Mouse (Mus musculus) right cerebral cortex, postnatal 25 days (tissue): ENCODE measurements at regions not wholly inside any gene's neighbourhood (a gene's known extent, or its start where the extent isn't known, plus 50 kb on each side); places are given as distances from the start of the nearest gene placed in this dataset.

Source experiments
- DNase-seq: peaks from one replicate; pipeline ENCODE4 v3.0.0; 2022

DNA sequence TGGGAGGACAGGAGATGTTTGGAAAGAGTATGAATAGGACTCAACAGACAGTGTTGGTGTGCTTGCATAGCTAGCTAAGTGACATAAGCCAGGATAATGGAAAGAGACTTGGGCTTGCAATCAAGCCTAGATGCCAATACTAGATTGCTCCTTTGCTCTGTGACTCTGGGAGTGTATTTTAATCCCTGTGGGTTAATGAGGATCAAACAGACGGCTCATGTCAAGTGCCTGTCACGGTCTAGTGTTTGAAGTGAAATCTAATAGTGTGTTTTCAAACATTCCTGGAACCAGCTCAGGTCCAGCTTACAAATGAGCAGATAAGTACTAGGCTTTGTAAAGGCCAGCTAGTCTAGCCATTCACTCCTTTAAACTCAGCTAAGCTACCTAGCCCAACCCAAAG lies 64.1 kb upstream of the Ranbp3l start:
- DNase-seq, result no peak

DNA sequence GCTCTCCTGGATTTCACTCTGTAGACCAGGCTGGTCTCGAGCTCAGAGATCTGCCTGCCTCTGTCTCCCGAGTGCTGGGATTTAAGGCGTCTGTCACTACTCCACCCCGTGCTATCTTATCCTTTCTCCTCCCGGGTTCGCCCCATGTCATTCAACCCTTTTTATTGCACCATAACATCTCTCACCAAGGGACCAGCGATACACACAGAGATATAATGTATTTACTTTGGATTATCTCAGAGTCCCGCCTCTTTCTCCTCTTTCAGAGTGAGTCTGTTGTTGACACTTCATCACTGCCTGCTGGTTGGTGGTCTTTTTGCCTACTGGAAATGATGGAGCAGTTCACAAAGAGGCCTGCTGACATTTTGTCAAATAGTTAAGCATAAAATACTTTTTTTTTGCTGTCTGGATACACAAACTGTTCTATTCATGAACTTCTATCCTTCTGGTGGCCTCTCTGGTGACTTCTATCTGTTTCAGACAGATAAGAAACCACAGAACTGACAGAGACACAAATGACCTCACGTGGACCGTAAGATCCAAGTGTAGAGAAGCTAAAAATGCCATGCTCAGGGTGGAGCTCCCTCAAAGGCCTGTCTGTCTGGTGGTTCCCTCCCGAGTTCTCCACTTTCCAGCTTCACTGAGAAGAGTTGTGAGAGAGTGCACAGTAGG lies 70.1 kb upstream of the Ranbp3l start:
- DNase-seq, result no peak

DNA sequence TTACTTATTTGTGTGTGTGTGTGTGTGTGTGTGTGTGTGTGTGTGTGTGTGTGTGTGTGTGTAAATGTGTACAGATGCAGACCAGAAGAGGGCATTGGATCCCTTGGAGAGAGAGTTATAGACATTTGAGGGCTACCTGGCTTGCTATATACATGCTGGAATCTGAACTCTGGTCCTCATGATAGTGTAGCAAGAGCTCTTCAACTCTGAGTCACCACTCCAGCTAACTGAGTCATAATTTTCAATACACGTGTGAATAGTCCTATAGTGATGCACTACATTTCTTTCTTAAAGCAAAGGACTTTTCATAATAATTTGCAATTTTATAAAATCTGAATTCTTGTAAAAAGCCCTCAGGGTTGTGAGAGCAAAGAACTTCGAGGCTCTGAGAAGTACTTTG lies 70.9 kb upstream of the Ranbp3l start:
- no peak for DNase-seq

DNA sequence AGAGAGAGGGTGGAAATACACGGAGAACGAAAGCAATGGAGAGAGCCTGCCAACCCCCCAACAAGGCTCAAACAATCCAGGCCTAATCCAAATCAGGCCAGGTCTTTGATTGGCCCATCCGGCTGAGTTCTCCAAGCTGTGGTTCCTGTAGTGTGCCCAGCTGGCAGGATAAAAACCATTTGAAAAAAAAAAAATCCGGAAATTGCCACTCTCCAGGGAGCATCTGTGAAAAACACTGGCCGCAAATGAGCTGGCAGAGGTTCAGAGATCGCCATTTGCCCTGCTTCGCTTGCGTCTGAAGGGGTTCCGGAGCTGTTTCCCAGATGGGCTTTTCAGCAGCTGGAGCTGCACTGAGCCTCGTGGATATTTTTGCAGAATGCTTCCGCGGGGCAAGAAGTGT lies 71.4 kb upstream of the Ranbp3l start:
- peak; percentile 40 for DNase-seq

DNA sequence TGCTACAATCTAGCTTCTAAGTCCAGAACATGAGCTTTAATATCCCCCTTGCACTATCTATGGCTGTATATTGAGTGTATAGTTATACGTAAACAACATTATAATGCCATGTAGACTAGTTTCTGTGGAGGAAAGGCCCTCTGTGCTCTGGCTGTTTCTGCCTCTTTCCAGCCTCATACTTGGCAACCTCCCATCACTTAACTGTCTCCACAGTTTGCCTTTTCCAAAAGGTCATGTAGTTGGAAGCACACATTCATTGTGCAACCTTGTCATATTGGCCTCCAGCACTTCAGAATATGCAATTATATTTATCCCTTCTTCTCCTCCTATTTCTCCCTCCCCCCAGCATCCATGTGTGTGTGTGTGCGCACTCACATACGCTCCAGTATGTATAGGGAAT lies 82.2 kb upstream of the Ranbp3l start:
- no peak for DNase-seq

DNA sequence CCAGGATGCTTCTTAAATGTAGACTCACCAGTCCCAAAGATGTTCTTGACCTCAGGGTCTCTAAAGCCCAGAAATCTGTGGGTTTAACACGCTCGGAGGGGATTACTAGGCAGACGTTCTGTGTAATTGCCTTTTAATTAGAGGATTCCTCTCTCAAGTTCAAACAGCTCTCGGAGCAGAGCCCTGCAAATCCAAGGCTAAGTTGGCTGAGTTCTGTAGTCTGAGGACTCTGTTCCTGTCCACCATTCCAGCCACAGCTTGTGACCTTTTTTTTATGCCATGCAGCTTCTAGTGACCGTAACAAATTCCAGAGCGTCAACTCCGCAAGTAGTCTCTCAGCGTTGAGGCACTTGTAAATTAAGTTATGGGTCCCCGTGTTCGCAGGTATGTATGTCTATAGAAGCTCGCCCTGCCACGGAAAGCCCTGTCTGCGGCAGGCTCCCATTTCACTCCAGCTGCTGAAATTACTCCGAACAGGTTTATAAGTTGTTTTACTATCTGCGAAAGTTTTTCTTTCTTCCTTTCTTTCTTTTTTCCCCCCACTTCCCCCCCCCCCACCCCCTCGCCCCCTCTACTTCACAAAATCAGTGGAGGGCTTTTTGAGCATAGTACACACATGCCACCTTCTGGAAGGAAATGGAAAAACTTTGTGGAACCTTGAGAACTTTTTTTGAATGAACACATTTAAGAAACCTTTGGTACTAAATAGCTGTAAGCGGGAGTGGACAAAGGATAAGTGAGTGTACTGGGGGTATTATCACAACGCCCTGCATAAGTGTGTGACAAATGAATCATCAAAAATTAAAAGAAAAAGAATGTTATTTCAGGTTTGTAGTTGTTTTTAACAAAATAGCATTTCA lies 82.9 kb upstream of the Ranbp3l start:
- DNase-seq, result no peak

DNA sequence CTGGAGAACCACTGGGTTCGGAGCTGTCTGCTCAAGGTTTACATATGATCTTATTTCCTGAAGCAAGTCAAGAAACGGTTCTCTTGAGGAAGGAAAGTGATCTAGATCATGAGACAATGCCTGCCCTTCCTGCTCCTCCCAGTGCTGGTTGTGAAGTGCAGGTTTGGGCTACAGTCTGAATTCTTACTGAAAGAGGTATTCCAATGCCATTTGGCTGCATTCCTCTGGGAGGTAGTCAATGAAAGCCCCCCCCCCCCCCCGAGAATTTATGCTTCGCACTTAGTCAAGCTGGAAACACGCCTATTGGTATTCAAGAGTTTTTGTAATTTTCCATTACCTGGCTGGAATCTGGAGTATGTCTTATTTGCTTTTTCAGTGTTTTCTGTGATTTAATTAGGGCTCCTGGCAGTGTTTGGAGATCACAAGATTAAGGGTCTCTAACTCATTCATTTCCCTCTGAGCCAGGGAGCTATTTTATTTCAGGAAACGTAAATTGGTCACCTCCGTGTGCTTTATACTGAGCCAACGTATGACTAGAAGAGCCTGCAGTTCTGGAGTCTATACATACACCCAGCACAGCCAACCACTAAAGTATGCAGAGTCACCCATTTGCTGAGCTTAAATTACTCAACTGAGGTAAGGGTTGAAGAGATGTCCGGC lies 84.7 kb upstream of the Ranbp3l start:
- DNase-seq, result no peak

DNA sequence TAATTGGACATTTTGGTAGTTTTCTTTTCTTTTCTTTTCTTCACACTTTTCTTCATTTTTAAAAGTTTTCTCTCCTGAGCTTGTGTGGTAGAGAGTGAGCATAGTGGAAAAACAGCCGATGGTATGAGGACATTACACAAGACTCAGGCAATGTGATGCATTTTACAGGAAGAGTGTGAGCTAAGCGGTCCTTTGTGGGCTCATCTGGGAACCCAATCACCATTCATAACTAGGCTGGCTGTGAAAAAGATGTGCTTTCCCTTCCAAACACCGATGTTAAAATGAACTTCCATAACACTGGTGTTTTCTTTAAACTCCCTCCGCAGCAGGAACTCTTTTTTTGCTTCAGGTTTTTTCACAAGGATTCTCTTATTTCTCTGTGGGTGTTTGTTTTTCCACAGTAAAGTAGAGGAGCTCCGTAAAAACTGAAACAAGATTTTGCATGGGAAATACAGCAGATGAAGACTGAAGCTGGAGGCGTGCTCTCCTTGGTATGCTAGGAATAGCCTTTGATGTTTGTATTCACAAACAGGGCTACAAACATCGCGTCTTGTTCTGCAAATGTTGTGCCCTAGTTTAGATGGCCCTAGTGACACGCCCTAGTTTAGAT lies 92.8 kb upstream of the Ranbp3l start:
- DNase-seq, result no peak

DNA sequence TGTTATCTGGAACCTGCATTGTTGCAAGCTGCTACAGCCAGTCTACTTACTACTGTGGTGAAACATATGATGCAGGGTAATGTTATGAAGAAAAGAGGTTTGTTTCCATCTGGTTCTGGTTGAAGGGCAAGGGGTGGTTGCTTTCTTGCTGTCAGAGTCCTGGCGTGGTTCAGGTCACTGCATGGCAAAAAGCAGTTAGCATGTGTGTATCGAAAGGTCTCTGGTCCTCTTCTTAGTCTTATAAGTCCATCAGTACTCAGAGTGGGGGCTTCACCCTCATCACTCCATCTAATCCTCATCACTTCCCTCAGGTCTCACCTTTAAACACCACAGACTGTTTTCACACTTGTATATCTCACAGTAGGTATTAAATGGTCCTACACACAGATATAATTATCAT lies 99.7 kb upstream of the Ranbp3l start:
- no peak for DNase-seq

DNA sequence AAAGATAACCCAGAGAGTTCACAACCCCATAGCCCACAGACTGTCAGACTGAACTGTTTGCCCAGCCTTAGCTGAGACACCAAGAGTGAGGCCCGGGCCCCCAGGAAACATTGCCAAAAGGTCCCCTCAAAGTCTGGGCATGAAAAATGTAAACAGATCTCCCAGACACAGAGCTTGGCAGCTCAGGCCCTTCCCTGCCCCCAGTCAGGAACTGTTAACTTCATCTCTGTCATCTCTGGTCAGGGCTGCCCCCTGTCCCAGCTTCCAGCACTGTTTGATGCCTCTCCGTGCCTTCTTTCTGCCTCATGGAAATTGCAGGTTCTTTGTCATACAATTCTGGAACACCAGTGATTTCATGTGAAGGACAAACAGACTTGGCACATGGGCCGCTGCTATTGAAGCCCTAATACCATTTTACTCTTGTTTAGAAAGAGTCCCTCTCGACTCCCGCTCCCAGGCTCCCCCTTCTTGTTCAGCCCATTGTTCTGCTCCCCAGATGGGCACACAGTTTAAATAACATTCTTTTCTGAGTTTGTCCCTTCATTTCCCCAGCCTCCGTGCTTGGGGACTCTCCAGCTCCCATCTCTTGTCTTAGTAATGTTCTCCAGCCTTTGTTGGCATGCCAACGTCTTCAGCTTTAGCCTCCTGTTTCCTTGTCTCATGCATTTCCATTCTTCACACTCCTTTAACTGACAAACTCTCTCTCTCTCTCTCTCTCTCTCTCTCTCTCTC lies 100.4 kb upstream of the Ranbp3l start:
- no peak for DNase-seq

DNA sequence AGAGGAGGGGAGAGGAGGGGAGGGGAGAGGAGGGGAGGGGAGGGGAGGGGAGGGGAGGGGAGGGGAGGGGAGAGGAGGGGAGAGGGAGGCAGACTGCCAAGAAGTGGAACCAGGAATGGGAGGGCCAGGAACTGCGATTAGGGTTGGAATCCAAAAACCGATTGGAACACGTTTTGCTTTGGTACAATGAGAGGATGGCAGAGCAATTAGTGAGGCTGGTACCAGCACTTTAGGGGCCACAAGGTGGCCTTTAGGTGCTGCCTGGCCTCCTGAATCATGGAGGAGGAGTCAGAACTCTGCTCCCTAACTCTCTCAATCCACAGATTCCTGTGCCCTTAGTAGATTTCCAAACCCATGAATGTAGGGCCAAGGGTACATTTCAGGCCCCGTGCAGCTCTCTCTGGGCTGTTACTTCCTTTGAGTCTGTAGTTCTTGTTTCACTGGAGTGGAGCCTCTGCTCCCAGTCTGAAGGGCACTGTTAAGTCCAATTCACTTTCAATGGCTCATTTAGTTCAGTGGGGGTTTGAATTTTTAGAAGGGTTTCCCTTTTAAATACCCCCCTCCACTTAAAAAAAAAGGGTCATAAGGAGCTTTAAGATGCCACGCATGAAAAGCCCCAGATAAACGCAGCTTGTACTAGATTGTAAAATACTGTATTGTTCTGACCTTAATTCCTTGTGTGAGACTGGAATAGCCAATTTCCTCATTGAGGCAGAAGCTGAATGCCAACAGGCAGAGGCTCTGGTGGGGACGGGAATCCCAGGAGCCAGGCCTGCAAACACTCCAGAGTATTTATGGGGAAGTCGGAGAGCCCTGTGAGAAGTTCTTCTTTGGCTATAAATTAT lies 102.4 kb upstream of the Ranbp3l start:
- DNase-seq, result no peak

DNA sequence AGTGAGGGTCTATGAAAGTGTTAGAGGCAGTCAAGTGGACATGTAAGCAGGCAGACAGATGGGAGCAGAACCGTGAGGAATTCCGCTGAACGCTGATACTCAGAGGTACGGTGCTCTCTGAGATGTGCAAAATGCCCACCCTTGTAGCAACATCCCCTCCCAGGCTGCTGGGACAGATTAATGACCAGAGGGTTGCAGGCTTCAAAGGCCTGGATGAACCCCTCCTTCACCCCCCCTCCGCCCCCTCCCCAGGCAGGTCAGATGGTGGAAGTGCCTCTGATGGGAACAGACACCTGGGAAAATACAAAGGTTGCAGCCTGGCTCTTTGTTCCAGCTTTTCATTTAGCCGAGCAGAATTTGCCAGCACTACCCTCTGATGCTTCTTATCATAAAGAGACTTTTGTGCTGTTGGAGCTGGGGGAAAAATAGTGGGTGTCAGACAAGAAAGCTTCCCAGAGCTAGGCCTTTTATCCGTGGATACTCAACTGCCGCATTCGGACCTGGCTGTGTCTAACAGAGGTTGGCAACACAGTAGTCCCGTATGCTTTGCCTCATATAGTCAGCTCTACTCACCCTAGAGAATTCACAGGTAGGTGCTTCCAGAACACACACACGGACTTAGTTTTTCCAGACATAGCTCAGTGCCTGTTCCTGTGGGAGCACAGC lies 111.2 kb upstream of the Ranbp3l start:
- no peak for DNase-seq

DNA sequence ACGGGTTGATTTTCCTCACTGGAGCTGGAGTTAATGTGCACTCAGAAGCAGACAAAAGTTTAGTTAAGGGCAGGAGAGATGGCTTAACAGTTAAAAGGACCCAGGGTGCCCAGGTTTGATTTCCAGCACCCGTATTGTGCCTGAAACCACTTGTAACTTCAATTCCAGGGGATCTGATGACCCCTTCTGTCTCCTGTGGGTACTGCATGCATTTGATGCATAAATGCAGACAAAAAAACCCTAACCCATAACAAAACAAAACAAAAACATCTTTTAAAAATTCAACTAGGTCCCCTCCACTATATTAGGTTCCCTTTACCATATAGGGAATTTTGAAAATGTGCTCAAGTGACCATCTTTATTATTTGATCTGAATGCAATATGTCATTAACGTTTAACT lies 112.2 kb upstream of the Ranbp3l start:
- no peak for DNase-seq

DNA sequence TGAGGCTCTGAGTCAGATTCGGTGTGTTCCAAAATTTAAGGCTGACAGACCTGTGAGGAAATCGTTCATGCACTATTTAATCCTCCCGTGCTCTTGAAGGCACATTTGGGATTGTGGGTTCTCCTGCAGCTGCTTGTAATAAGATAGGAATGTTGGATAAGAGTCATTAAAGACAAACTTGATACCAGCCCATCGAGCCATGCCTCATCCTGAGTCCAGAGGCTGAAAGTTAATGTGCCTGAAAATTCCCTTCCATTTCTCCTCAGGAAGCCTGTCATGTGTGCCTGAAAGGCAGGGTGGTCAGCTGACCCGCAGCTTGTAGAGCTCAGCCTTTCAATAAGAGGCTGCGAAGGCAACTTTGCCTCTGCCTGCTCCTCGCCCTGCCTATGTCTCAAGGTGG lies 113.4 kb upstream of the Ranbp3l start:
- no peak for DNase-seq

DNA sequence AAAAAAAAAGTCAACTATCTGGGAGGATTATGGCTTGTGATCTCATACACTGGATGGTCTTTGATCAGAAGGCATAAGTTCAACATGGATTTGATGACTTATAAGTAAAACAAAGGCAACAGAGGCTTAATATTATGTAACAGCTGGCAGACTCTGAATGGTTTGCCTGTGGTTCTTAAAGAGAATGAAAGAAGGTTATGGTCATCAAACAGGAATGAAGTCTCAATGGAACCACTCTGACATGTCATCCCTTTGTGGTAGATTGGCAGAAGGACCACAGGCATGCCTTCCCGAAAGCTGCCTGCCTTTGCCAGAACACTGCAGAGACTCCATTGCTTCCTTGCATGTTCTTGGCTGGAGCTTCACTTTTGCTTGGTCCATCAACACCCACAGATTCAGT lies 116.8 kb upstream of the Ranbp3l start:
- no peak for DNase-seq

DNA sequence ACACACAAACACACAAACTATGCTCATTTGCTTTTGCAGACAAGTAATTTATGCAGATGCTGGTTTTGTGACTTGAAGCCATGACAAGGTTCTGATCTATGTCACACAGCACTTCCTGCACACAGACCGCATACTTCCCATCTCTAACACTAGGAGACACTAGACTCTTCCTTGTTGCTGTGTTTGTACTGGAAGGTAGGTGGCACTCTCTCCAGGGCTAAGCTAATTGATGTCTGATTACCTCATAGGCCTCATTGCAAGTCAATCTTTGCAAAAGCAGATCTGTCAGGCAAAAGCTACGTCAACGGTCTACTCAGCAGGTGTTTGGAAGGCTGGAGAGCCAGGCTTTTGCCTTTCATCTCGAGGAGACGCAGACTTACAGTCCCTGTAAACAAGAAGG lies 118.3 kb upstream of the Ranbp3l start:
- DNase-seq, result no peak

DNA sequence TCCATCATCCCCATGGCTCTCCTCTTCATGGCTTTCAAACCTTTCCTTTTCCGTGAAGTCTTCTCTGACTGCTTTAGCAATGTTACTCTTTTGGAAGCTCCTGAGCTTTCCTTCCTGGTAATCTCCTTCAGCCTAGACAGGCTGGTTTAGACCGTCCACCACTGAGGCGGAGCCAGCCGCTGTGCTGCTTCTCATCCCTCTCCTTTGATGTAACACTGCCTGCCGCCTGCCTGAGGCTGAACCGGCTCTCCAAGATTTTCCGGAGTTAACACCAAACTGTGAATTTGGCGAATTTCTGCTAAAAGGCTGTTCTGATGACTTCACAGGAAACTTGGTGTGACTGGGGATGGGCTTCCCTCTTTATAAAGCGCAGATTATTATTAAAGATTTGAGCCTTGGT lies 125.6 kb upstream of the Ranbp3l start:
- no peak for DNase-seq

DNA sequence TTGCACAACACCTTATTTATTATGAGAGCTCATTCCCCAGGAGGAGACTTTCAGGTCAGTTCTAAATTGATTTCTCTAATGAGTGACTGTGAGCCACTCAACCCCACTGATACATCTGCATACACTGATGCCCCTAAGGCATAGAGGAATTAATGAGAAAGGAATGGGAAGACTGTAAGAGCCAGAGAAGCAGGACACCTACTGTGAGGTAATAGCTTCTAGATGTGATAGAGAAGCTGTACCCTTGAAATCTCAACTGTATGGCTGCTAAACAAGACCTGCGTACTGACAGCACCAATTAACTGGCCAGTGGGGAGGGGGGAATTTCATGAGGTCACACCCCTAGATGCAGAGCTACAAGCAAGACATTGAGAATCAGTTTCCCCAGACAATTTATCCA lies 128.3 kb upstream of the Ranbp3l start:
- DNase-seq, result no peak

DNA sequence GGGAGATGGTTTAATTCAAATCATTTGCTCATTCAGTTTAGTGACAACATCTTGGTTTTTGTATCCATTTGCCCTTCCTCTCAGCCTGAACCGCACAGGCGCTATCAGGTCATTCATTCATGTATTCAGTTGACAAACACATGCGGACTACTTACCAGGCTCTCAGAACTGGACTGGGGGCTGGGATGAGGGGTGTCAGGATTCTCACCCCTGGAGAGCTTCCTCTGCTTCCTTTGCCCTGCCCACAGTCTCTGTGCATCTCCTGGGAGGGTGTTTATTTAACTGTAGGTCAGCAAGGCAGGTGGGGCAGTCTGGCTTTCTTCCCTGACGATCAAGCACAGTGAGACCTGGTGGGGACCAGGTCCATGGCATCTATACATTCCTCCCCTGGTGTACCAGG lies 123.6 kb upstream of the Slc1a3 start:
- no peak for DNase-seq

DNA sequence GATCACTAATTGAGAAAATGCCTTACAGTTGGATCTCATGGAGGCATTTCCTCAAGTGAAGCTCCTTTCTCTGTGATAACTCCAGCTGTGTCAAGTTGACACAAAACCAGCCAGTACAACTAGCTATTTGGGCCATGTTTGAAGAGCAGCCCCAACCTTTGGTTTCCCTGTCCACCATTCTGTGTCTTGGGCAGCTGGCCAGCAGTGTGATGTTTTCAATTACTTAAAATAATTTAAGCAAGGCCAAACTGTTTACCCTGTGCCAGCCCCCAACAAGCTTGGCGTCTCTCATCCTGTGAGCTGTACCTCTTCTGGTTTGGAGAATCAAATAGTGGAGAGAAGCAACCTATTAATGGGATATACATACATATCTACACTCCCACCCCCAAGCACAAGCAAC lies 122.4 kb upstream of the Slc1a3 start:
- DNase-seq, result no peak
